Mouse (Mus musculus) layer of hippocampus, adult 8-10 months (tissue): ENCODE measurements around the gene Cfap221. TPM values are rescaled to one million over a fixed set of nuclear protein-coding genes. Genes with fewer than 3 reads are reported as not detected.

Experiments
- DNase-seq, 2 experiments: peaks; one replicate each; pipeline ENCODE4 v3.0.0; 2022; ENCODE audit warnings: low spot score in 2 of 2
- total RNA-seq, 4 experiments: library from RNA; stranded (reverse); gene quantifications; 2 replicates each; pipeline ENCODE4 v1.2.4; 2022

Cfap221 gene
- total RNA-seq, 4 experiments from 2014 or later: 0.47 to 1.1 (median 0.57) TPM

DNA sequence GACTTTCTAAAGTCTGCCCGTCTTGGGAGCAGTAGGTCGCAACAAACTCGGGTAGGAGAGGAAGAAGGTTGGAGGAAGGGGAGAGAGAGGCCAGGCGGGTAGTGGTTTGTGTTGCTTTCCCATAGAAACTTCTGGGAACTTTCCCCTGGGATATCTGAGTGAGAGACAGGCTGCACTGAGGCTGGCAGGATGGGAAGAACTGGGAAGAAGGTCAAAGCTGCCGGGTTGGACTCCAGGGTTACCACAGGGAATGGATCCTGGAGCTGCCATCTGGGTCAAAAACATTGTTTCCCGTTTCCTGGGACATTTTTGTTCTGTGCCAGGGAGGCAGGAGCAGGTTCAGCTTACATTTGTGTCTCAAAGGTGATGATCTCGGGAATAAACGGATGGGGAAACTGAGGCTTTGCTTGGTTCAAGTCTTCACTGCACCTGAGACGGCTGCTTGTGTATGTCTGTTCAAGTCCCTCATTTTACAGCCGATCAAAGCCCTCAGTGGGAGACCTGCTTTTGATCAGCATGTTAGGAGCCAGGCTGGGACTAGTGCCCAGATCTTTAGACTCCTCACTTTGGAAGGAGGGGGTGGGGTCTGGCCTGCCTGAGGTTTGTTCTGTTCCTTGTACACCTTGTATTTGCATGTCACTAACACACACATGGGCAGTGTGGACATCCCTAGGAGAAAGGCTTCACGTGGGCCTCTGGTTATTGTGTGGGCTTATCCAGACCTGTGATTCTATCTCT, 11.0 kb upstream of the Cfap221 start:
- no peak for DNase-seq

DNA sequence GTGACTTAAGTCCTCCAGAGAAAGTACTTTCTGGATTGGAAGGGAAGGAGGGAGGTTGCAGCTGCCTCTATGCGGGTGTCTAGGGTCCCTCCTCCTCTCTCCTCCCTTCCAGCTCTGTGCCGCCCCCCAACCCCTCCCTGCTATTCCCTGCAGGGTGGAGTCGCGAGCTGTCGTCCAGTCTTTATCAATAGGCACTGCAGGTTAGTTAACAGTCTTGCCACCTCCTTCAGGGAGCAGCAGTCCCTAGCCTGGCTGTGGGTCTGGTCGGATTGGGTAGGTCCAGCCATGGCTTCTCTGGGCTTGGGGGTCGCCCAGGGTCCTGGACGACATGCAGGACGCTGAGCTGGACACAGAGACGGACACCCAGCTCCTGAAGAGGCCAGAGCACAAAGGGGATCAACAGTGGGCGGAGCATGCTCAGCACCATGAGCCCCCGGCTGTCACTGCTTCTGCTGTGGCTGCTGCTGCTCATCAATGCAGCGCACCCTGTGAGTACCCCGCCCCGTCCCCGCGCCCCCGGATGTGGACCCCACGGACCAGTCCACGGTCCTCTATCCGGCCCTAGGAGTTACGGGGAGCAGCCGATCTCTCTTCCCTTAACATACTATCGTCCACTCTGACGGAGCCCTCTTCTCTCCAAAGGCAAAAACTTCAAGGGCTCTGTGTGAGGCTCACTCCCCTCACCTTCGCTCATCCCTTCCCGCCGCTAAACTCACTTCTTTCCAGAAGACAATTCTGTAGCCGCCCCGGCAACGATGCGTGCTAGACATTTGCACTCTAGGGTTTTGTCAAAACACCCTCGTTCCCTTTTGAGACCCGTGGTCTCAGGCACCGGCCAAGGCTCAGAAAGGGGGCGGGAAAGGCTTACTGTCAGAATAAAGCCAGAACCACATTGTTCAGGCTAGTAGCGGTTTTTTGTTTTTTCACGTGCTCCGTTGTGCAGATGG, 10.1 kb upstream of the Cfap221 start, which contains the start of gene Sctr:
Sctr (plus strand) TSS at position 51 of the 947 bp plus-strand sequence.
- no peak for DNase-seq

DNA sequence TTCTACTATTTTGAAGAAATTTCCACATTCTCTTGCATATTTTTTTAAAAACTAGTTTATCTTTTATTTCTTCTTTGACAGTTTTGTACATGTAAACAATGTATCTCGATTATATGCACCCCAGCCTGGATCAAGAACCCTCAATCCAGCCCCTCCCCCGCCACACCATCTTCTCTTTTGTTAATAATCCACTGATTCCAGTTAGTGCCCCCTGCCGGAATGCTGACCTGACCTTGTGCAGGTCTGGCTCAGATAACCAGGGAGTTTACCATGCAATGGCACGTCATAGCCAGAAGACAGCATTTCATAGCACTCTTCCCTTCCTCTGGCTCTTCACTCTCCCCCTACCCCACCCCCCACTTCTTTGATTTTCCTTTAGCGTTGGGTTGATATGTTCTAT, 610 bp upstream of the Cfap221 start:
- DNase-seq: no peak

DNA sequence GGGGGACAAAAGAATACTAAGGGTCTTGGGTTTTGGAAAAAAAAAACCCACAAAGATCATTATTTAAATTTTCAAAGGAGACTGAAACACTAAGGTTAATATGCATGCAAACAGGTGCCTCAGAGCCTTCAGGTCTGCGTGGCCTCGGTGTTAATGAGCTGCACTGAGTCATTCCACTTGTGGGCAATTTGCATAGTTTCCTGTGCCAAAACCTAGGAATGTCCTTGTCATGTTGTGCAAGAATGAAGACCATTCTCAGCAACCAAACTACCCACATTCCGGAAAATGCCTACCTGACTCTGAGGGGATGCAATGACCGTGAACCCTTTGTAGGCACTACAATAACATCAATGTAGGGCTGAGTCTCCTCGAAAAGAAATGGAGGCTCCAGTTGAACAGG, 10.5 kb downstream of the Cfap221 start:
- DNase-seq: no peak

DNA sequence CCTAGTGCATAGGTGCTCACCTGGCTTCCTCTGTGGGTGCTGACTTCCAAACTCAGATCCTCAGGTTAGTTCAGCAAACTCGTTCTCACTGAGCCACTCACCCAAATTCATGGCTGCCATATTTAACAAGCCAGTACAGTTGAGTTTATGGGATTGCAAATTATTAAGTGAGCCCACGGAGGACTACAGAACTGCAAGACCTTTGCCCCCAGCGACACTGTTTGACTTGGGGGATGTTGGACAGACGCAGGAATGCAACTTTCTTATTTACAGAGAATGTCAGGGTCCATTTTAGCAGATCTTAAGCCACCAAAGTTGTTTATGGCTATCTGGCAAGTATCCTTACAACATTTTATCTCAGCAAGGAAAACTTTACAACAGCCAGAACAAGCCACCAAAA, 21.9 kb downstream of the Cfap221 start:
- DNase-seq: no peak

DNA sequence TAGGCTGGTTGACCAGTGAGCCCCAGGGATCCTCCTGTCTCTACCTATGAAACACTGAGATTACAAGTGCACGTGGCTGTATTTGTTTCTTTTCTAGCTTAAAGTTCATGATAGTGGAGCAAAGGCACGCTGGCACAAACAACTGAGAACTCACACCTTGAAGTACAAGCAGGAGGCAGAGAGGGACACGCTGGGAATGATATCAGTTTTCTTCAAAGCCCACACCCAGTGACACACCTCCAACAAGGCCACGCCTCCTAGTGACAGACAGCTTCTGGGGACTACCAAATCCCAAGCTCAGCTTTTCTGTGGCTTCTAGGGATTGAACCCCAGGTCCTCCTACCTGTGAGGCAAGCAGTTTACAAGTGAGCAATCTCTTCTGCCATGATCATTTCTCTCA, 23.9 kb downstream of the Cfap221 start:
- no peak for DNase-seq

DNA sequence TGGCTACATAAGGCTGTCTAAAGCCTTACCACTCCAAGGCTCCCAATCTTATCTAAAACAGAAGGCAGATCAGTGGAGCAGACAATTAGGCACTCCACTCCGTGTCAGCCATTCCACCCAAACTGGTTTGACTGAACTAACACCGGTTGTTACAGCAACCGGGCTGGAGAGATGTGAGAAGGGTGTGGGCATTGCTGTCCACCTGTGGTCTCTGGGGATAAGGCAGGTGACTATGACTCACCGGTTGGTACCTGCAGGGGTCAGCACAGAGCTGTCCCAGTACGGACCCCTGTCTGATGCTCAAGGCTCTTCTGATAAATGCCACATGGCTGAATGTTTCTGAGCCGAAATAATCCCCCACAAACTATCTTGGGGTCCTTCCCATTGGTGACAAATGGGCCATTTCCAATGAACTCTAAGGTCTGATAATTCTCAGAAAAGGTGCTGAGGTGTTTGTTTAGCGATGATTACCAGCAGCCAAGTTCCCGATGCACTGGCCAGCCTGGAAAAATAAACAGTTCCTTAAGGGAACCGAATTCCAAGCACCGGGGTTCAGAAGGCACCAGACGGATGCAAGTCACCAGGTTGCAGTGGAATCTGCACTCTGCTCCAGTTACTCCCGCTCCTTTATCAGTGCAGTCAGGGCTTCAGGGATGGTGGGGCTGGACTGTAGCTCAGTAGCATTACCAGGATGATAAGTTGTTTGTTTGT, 31.1 kb downstream of the Cfap221 start:
- no peak for DNase-seq

DNA sequence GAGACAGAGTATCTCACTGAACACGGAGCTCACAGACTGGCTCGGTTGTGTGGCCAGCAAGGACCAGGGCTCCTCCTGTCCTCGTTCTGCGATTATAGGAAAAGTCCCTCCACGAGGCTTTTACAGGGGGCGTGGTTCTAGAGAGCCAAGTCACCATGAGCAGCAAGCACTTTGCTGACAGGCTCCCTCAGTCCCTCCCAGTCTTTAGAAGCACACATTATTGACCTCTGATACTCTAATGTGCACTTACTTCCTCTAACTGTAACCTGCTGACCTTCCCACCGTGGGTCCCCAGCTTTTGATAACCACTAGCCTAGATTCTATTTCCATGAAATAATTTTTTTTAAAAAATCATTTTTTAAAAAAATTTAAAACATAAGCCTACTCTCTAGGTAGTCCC, 37.1 kb downstream of the Cfap221 start:
- DNase-seq: no peak

DNA sequence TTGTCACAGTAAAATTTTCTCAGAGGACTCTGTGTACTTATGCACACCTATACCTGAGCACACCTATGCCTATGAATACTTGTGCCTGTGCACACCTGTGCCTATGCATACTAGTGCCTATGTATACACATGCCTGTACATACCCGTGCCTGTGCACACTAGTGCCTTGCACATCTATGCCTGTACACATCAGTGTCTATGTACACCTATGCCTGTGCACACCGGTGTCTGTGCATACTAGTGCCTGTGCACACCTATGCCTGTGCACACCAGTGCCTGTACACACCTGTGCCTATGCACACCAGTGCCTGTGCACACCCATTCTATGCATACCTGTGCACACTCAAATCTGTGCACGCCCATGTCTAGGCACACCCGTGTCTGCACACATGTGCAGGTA, 37.6 kb downstream of the Cfap221 start:
- DNase-seq: no peak

DNA sequence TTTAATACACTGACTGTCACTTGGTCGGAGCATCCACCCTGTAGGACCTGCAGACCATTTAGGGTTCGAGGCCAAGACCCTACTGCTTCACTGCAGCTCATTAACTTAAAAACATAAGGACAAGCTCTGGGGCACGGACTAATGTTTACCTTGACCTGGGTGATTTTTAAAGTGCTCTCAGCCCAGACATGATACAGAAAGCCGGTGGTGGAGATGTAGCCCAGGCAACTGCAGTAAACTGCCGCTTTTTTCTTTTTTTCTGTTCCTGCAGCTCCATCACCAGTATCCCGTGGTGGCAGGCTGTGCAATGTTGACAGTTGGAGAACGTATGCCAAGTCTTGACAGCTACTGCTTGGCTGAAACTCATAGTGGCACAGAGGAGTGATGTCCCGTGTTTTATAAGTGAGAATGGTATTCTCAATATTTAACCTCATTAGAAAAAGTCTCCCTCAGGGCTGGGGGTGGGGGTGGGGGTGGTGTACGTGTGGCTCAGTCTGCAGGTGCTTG, 39.3 kb downstream of the Cfap221 start:
- peak; percentile 16 to 19 for DNase-seq

DNA sequence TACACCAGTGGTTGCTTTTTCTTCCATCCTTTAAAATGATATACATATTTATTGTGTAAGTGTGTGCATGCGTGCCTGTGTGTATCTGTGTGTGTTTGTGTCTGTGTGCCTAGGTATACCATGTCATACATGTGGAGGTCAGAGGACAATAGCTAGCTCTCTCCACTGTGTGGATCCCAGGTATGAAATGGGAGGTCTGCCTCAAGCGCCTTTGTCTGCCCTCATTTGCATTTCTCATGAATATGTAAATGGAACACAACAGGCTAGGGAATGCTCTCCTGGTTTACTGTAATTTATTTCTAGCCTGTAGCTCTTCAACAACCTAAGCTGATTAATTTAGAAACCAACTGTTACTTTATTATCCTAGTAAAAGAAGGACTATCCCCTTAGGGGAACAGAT, 42.4 kb downstream of the Cfap221 start:
- no peak for DNase-seq

DNA sequence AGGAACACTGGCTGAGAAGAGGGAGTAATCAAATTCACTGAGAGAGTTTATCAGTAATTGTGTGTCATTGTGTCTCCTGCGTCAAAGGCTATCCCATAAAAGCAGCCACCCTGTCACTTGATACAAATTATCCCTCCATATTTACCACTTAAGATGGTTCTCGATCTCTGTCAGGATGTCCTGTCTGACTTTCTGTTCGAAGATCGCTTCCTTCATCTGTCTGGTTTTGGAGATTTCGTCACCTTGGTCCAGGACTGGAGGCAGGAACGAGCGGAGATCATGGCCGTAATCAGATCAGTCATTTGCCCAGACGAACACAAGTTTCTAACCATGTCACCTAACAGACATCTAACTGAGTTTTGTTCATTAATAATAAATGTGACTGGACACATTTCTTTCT, 43.6 kb downstream of the Cfap221 start:
- no peak for DNase-seq

DNA sequence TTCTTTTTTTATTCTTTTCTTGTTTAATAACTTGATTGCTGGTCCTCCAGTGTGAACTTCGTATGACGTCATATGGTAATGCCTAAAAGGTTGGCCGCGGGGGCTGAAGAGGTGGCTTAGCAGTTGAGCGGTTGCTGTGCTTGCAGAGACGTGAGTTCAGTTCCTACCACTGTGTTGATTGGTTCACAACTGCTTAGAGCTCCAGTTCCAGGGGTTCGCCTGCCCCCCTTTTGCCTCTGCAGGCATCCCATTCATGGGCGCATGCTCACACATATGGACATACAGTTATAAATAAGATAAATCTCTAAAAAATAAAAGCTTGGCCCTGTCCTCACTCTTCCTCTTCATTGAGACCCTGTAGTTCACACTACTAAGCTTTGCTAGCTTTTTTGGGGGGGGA, 46.9 kb downstream of the Cfap221 start:
- no peak for DNase-seq

DNA sequence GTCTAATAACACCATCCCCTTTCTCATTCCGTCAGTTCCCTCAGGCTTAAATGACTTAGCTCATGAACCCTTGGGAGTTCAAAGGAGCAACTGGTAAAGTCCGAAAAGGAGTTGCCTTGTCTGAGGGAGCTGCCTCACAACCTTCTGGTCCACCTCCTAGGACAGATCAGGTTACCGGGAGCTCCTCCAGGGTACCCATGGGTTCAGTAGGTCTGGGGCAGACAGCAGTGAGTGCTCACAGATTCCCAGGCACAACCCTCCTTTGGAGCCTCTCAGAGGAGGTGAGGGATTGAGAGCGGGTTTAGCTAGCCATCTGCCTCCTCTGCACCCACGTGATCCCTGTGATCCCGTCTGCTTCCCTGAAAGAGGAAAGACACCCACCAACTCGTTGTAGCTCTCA, 60.2 kb downstream of the Cfap221 start:
- DNase-seq: no peak

DNA sequence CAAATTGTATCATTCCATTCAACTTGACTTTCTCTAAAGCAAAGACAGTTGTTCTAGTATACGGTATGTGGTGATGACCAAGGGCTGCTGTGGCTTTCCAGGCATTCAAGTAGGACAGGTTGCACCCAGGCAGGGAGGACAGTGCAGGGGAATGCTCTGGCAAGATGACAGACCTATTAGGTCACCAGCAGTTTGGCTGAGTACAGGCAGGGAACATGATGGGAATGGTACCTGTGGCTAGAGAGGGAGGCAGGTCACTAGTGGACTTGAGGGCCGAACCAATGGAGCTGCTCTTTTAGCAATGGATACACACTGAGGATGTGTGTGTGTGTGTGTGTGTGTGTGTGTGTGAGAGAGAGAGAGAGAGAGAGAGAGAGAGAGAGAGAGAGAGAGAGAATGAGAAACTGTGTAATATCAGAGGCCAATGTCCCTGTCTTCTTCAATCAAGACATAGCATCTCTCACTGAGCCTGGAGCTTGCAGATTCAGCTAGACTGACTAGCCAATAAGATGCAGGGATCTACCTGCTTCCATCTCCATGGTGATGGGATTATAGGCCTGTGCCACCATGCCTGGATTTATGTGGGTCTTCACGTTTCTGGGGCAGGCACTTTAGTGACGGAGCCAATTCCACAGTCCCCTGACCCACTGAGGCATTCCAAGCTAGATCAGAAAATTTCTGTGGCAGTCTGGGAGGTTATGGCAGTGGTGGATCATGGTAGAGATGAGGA, 65.4 kb downstream of the Cfap221 start:
- DNase-seq: no peak

DNA sequence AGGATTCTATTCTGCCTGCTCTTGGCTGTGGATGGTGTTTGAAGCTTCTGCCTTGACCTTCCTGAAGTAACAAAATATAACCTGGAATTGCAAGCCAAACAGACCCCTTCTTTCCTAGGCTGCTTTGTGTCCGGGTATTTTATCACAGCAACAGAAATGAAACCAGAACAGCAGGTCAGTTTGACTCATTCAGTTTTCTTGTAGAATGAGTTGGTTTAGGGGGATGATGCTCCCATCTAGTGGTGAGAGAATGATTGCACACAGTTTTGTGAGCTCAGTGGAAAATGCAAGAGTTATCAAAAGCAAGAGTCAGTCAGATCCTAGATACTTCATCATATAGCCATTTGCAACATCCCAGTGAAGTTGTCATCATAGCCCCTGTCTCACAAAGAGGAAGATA, 67.3 kb downstream of the Cfap221 start:
- peak in 1 of 2 experiments; percentile 15 for DNase-seq

DNA sequence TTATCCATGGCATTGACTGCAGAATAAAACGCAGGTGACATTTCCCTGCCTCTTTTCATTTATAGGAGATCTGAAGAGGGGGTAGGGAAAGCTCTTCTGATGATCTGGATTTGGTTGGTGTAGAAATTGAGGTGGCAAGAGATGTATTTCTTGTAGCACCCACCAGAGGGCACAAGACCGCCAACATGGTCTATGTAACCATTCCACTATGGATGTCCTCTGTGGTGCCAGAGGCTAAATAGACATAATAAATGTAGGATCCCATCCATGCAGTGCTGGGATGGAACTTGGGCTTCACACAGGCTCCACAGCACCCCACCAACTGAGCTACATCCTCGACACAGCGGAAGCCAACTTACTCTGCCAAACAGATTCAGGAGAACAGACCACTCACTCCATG, 77.7 kb downstream of the Cfap221 start:
- no peak for DNase-seq

DNA sequence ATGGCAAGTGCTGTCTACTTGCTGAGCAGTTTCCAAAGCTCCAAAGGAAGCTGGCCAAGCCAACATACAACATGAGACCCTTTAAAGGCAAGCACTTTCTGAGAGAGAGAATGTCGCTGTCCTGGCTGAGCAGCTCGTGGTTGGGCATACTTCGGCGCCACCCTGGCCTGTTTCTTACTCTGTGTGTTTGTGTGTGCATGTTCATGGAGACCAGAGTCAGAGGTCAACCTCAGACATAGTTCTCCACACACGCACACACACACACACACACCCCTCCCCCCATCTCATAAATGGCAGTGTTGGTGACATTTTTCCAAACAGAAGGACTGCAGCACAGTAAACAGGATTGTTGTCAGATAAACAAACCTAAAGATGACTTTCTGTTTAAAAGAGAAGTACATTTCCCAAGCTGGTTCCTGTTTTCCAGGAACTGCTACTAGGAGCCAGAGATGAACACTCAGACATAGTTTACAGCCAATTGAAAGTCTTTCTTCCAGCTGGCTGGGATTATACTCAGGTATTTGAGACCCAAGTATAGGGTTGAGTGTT, 80.1 kb downstream of the Cfap221 start:
- DNase-seq: no peak

DNA sequence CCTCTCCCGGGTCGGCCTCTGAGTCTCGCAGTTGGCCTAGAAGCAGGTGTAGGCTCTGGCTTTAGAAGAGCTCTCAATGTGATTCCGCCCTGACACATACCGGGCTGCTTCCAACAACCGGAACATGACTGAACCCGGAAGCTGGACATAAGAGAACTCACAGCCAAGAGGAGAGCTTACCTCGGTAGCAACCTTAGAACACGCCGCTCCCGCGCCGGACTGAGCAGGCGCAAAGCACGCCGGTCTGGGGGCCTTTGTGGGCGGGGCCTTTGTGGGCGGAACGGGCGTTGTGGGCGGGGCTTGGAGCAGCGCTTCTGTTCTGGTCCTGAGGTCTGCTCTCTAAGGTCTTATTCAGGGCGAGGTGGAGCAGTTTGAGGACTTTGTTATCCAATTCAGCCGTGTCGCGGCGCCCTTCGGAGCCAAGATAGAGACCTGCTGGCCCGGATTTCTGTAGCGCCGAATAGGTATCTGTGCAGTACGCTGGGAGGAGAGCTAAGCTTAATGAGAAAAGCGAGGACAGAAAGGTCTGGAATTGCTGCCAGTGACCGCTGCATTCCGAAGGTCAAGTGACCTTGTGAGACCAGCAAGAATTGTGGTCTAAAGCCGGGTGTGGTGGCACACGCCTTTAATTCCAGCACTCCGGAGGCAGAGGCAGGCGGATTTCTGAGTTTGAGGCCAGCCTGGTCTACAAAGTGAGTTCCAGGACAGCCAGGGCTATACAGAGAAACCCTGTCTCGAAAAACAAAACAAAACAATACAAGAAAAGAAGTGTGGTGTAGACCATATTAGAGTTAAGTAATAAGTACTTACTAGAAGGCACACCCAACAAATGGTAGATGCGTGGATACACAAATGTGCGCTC, 83.8 kb downstream of the Cfap221 start, which contains the start of gene Tmem177:
Tmem177 (minus strand) TSS at position 256 of the 862 bp plus-strand sequence.
- peak; percentile 81 to 86 for DNase-seq
